In genomic region chr3:34949867-34950266, GRCm38 (mm10) we compare ENCODE assay signal across 11 mouse cellular contexts.
DNase-seq lines count a peak whose midpoint lies in the region; ATAC-seq and TF ChIP-seq lines count a peak whose summit lies in the region.
"Had no signal": no experiment of that assay in that cellular context is flagged by ENCODE, and none has a peak within 500 bp of the region (broad histone marks: within the 10 kb centered on the region; RNA-seq: fewer than 3 reads in every experiment).

No protein-coding gene starts in this region.

- no peaks in the 10 kb centered on the region for H3K9me3 ChIP-seq in hindbrain, embryonic 13.5 days
- no peaks in the 10 kb centered on the region for H3K9me3 ChIP-seq in stomach, embryonic 14.5 days (ENCODE audit: control insufficient read depth, low read depth, low read length)
- H3K9me3 ChIP-seq: liver, embryonic 13.5 days had no signal

- ATAC-seq in hindbrain, embryonic 13.5 days (ENCODE audit: low FRiP score), result peak; percentile 39; the same call in 1 of the 2 replicates
- 0 out of 2 replicates have a peak, but pooled peaks have one; percentile 18 for ATAC-seq in stomach, embryonic 14.5 days (ENCODE audit: insufficient number of reproducible peaks, insufficient read depth, low FRiP score, low read depth)

- H3K4me3 ChIP-seq in lung, adult 2 months (replicated peaks; ENCODE audit: extremely low read depth, low read depth, low read length), result no peak overlapping the region
- no peak overlapping the region for H3K4me3 ChIP-seq in hindbrain, embryonic 13.5 days
- no peak overlapping the region for H3K4me3 ChIP-seq in stomach, embryonic 14.5 days (ENCODE audit: low read depth, low read length)
- no peak overlapping the region for H3K4me3 ChIP-seq in cerebellum, adult 2 months (replicated peaks; ENCODE audit: insufficient read depth, low read depth, low read length)
- H3K4me3 ChIP-seq: liver, embryonic 13.5 days; myocyte had no signal

- no peak for TF ChIP-seq CTCF in lung, adult 2 months (IDR thresholded peaks at IDR 0.05; ENCODE audit: insufficient read depth, low read length)
- TF ChIP-seq CTCF in cerebellum, adult 2 months (IDR thresholded peaks at IDR 0.05; ENCODE audit: borderline replicate concordance, insufficient read depth, low read depth, low read length), result no peak

- TF ChIP-seq POLR2A in lung, adult 2 months (IDR thresholded peaks at IDR 0.05; ENCODE audit: borderline replicate concordance, extremely low read depth, low read depth, low read length), result no peak
- no peak for TF ChIP-seq POLR2A in cerebellum, adult 2 months (IDR thresholded peaks at IDR 0.05; ENCODE audit: borderline replicate concordance, insufficient read depth, low read length)

- H3K27ac ChIP-seq in hindbrain, embryonic 13.5 days, result no peak overlapping the region
- no peak overlapping the region for H3K27ac ChIP-seq in stomach, embryonic 14.5 days (ENCODE audit: low read length)
- no peak overlapping the region for H3K27ac ChIP-seq in cerebellum, adult 2 months (ENCODE audit: insufficient read depth, low read length)
- H3K27ac ChIP-seq: kidney, postnatal 0 days; liver, embryonic 13.5 days; macrophage had no signal

- no peak overlapping the region for H3K9ac ChIP-seq in hindbrain, embryonic 13.5 days
- H3K9ac ChIP-seq in stomach, embryonic 14.5 days (replicated peaks; ENCODE audit: low read depth, low read length), result no peak overlapping the region
- H3K9ac ChIP-seq: liver, embryonic 13.5 days had no signal

- H3K27me3 ChIP-seq in hindbrain, embryonic 13.5 days, result no peaks in the 10 kb centered on the region
- no peaks in the 10 kb centered on the region for H3K27me3 ChIP-seq in stomach, embryonic 14.5 days (ENCODE audit: control insufficient read depth, insufficient read depth, low read length)
- H3K27me3 ChIP-seq in cerebellum, adult 2 months (ENCODE audit: control insufficient read depth, insufficient read depth, low read length), result no peaks in the 10 kb centered on the region
- H3K27me3 ChIP-seq: liver, embryonic 13.5 days had no signal

- no peaks in the 10 kb centered on the region for H3K36me3 ChIP-seq in hindbrain, embryonic 13.5 days
- H3K36me3 ChIP-seq in stomach, embryonic 14.5 days (ENCODE audit: control insufficient read depth, insufficient read depth, low read length), result no peaks in the 10 kb centered on the region
- H3K36me3 ChIP-seq: liver, embryonic 13.5 days had no signal

- WGBS in lung, adult 2 months, result 29% methylated on average over 3 of the region's 3 CpGs
- 21% methylated on average over 3 of the region's 3 CpGs for WGBS in hindbrain, embryonic 13.5 days
- WGBS in stomach, embryonic 14.5 days, result 20% methylated on average over 3 of the region's 3 CpGs
- WGBS in cerebellum, adult 2 months, result 39% methylated on average over 3 of the region's 3 CpGs

- H3K4me2 ChIP-seq in hindbrain, embryonic 13.5 days, result no peak overlapping the region
- H3K4me2 ChIP-seq in stomach, embryonic 14.5 days (replicated peaks; ENCODE audit: low read depth, low read length), result no peak overlapping the region
- H3K4me2 ChIP-seq: liver, embryonic 13.5 days had no signal

- DNase-seq in lung, postnatal 36 days, result peak; percentile 1
- DNase-seq in lung, adult 2 months, result no peak
- peak; percentile 22 for DNase-seq in embryo, embryonic 10.5 days (ENCODE audit: low spot score)
- no peak for DNase-seq in cerebellum, adult 2 months
- DNase-seq in heart, adult 8-10 months (ENCODE audit: low spot score), result no peak
- DNase-seq: liver, embryonic 13.5 days had no signal

- H3K4me1 ChIP-seq in lung, adult 2 months (ENCODE audit: control insufficient read depth, insufficient read depth, low read length), result no peaks in the 10 kb centered on the region
- H3K4me1 ChIP-seq in hindbrain, embryonic 13.5 days (replicated peaks), result peaks cover 6% of the 10 kb centered on the region; the same call in 1 of the 2 replicates
- no peaks in the 10 kb centered on the region for H3K4me1 ChIP-seq in stomach, embryonic 14.5 days (ENCODE audit: control insufficient read depth, insufficient read depth, low read length)
- no peaks in the 10 kb centered on the region for H3K4me1 ChIP-seq in cerebellum, adult 2 months (ENCODE audit: control insufficient read depth, insufficient read depth, low read length)
- H3K4me1 ChIP-seq: liver, embryonic 13.5 days had no signal

Comparison
In these comparisons a context has a peak if more than half of its experiments do, and no peak if none do; other contexts are left out.
1. DNase-seq: peak in lung, postnatal 36 days (single experiment) and embryo, embryonic 10.5 days (single experiment); none in lung, adult 2 months (single experiment), cerebellum, adult 2 months (0 of 2) and heart, adult 8-10 months (single experiment).